Mouse (Mus musculus): Measurements from ENCODE around the gene Ppm1n. TPM values are rescaled to one million over a fixed set of nuclear protein-coding genes. Genes with fewer than 3 reads are reported as not detected.
"Not testable (repeated sequence)": the region's sequence is repeated elsewhere in the genome, so short reads cannot be mapped to it uniquely, and the experiment has no call there.

Ppm1n gene
- total RNA-seq, 2 experiments from 2014 or later = 0.30 TPM; not detected in 1

DNA sequence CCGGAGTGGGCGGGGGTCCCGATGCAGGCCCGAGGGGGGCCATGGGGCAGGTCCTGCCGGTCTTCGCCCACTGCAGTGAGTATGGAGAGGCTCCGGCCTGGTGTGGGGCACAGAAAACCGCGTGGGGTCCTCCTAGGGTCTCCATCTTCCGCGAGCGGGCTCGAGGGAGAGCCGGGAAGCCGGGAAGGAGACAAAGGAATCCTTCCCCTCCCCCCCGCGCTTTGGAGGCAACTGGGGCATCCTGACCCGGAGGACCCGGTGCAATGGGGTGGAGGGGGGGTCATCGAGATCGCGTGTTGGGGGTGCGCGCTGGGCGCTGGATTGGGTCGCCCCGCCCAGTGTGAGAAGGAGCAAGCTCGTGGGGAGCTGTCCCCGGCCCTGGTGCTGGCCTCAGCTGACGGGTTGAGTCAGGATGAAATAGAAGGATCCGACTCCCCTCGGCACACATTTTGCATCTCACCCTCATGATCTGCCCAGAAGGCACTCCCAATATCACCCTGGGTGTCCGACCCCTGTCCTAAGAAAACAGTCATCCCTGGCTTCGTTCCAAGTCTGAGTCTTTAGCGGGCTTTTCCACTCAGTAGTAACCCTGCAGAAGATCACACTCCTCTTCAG lies 3.0 kb upstream of the Ppm1n start:
- peak; percentile 86 for DNase-seq

GRCm38 (mm10) chr7:19282385-19282784 lies 2.5 kb upstream of the Ppm1n start, which contains the start of gene Rtn2:
TSS of gene Rtn2 (plus strand) at chr7:19282624.
- peak; percentile 84 for DNase-seq

DNA sequence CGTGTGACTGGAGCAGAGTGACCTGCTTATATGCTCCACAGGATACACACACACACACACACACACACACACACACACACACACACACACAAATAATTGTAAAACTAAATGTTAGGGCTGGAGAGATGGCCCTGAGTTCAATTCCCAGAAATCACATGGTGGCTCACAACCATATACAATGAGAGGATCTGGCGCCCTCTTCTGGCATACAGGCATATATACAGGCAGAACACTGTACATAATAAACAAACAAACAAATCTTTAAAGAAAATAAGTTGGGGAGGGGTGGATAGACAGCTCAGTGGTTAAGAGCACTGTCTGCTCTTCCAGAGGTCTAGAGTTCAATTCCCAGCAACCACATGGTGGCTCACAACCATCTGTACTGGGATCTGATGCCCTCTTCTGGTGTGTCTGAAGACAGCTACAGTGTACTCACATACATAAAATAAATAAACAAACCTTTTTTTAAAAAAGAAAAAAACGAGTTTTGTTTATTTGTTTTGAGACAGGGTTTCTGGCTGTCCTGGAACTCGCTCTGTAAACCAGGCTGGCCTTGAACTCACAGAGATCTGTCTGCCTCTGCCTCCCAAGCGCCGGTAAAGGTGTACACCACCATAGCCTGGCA lies 1.9 kb upstream of the Ppm1n start:
- DNase-seq = not testable (repeated sequence)

DNA sequence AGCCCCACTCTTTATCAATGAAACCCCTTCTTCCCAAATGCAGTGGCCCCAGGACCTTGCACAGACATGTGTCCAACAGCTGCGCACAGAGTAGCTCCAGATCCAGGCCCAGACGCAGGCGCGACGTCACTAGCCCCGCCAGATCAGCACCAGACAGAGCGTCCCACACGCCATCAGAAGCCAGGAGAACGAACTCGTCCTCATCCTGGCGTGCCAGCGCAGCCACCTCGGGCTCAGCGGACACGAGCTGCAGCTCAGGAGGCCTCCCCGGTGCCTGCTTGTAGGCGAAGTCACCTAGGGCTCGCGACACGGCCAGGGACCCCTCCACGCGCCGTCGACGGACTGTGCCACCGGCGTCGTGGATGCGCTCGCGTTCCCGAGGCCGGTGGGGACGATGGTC lies 812 bp downstream of the Ppm1n start:
- DNase-seq = no peak

- no peak for DNase-seq
Observed at GRCm38 (mm10) chr7:19276253-19276652, 3.6 kb downstream of the Ppm1n start.

DNA sequence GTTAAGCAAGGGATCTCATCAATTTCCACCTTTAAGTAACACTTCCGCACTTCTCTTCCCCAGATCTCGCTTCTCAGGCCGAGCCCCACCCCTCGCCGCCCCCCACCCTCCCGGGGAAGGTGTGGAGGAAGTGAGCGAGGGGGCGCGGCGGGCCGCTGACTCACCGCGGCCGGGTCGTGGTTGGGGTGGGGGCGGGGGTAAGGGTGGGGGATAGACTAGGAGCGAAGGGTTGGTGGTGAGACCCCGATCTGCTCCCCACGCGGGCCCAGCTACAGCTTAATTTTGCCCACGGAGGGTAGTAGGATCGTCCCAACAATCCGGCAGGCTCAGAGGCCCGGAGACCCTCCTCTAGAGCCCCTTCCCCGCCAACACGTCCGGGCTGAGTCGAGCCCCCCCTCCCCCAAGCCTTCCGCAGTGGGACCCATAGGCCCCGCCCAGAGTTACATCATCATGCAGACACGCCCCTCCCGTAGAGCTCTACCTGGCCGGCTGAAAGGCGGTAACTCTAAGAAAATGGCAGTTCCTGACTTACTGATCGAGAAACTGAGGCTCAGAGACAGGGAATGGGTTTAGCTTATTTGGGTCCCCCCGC lies 7.6 kb downstream of the Ppm1n start:
- peak; percentile 84 for DNase-seq

GRCm38 (mm10) chr7:19271238-19272172 lies 8.4 kb downstream of the Ppm1n start, which contains the start of gene Vasp:
TSS of gene Vasp (minus strand) at chr7:19271817.
- DNase-seq = peak; percentile 93

- no peak for DNase-seq
Observed at GRCm38 (mm10) chr7:19270509-19271237, 9.2 kb downstream of the Ppm1n start.

- peak; percentile 77 for DNase-seq
Observed at GRCm38 (mm10) chr7:19269721-19270441, 10.0 kb downstream of the Ppm1n start.

GRCm38 (mm10) chr7:19268993-19269681 lies 10.7 kb downstream of the Ppm1n start:
- DNase-seq = no peak

GRCm38 (mm10) chr7:19267051-19267450 lies 12.8 kb downstream of the Ppm1n start:
- DNase-seq = no peak

DNA sequence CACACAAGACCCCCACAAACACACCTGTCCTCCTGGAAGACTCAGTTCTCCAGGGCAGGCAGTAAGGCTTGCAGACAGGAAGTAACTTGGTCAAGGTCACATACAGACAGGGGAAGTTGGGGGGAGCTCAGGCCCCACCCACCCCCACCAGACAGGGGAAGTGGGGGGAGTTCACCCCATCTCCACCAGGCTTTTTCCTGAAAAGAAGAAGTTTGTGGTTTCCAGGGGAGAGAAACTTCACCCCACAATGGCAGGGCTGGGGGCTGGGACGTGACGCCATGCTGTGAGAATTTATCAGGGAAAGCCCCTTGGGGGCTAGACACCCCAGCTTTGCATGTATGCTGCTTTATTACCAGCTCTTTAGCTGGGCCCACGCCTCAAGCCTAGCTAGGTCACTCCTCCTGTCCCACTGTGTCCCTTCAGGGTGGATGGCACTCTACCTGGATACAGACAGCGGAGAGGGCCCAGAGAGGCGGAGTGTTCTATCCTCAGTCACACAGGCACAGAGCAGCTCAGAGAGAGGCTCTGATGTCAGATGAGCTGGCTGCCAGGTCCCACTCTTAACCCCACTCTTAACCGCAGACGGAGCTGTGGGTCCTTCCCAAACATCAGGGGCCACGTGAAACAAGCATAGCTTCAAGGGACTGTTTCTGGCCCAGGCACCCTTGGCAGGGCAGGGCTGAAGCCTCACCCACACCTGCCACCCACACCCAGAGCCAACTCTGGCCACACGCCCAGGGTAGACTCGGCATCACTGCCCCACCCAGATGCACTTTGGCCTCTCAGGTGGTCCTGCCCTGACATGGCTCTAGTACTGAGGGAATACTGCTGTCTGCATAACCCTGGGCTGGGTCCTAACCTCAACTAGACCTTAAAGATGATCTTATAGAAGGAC lies 13.7 kb downstream of the Ppm1n start:
- no peak for DNase-seq

- peak; percentile 55 for DNase-seq
Observed at GRCm38 (mm10) chr7:19265147-19265546, 14.7 kb downstream of the Ppm1n start.

- peak; percentile 52 for DNase-seq
Observed at GRCm38 (mm10) chr7:19258336-19258735, 21.5 kb downstream of the Ppm1n start.

GRCm38 (mm10) chr7:19257390-19258022 lies 22.4 kb downstream of the Ppm1n start:
- peak; percentile 71 for DNase-seq

- DNase-seq = no peak
Observed at GRCm38 (mm10) chr7:19256567-19256966, 23.3 kb downstream of the Ppm1n start.

- no peak for DNase-seq
Observed at GRCm38 (mm10) chr7:19255395-19255794, 24.5 kb downstream of the Ppm1n start.

GRCm38 (mm10) chr7:19253437-19253836 lies 26.4 kb downstream of the Ppm1n start:
- no peak for DNase-seq

DNA sequence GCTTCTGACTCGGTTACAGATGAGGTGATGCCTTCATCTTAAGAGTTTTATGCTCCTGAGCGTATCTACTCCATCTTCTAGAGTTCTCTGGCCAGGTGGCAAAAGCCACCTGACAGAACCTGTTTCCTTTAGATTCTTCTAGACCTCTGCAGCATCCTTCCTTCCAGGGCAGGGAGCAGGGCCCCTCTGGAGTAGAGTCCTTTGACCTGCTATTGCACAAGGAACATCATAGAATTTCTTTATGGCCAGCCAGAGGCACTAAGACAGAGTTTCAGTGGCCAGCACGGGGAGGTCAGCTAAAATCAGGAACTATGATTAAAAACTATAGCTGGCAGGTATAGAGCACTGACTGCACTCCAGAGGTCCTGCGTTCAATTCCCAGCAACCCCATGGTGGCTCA lies 27.8 kb downstream of the Ppm1n start:
- DNase-seq = no peak

Data from adrenal gland, postnatal 10 days (tissue).